Mouse (Mus musculus) stomach, postnatal 0 days (tissue): ENCODE results near the gene Gm20695. TPM values are rescaled to one million over a fixed set of nuclear protein-coding genes. Genes with fewer than 3 reads are reported as not detected.

Experiments
- ATAC-seq: fragments of 200-750 bp; cut with Nextera tagmentation; 2 replicates; pipeline ENCODE4 v1.8.0; 2017; ENCODE audit not compliant: low FRiP score, low TSS enrichment
- DNase-seq: peaks from one replicate; pipeline ENCODE4 v3.0.0-alpha.2; 2016; ENCODE audit warnings: low spot score
- H3K27ac ChIP-seq: fragments of 300-500 bp; sonication (generic); replicated peaks from 2 replicates; pipeline ENCODE4 v1.5.1; 2014; ENCODE audit warnings: mild to moderate bottlenecking, control low read depth
- H3K27me3 ChIP-seq: fragments of 300-500 bp; sonication (generic); 2 replicates; pipeline ENCODE4 v1.6.1; 2014; ENCODE audit warnings: low read length; ENCODE audit not compliant: control insufficient read depth, insufficient read depth
- H3K36me3 ChIP-seq: fragments of 300-500 bp; sonication (generic); 2 replicates; pipeline ENCODE4 v1.6.1; 2014; ENCODE audit warnings: low read length, mixed read lengths; ENCODE audit not compliant: control insufficient read depth, insufficient read depth
- H3K4me1 ChIP-seq: fragments of 300-500 bp; sonication (generic); replicated peaks from 2 replicates; pipeline ENCODE4 v1.6.1; 2014; ENCODE audit warnings: antibody characterized with exemption; ENCODE audit not compliant: control insufficient read depth, insufficient read depth
- H3K4me2 ChIP-seq: fragments of 300-500 bp; sonication (generic); replicated peaks from 2 replicates; pipeline ENCODE4 v1.6.1; 2014; ENCODE audit warnings: low read depth, mild to moderate bottlenecking, control low read depth, moderate library complexity
- H3K4me3 ChIP-seq: fragments of 300-500 bp; sonication (generic); 2 replicates; pipeline ENCODE4 v1.5.1; 2014; ENCODE audit warnings: low read depth, low read length, control low read depth
- H3K9ac ChIP-seq: fragments of 300-500 bp; sonication (generic); 2 replicates; pipeline ENCODE4 v1.6.1; 2014; ENCODE audit warnings: mild to moderate bottlenecking, low read length, control low read depth, mixed read lengths
- H3K9me3 ChIP-seq: fragments of 300-500 bp; sonication (generic); 2 replicates; pipeline ENCODE4 v1.6.1; 2016; ENCODE audit warnings: low read length; ENCODE audit not compliant: control insufficient read depth
- CTCF ChIP-seq: IDR thresholded peaks from 2 replicates; pipeline ENCODE4 v1.5.1; 2016; ENCODE audit warnings: antibody characterized with exemption, low read depth, mild to moderate bottlenecking, moderate library complexity
- EP300 ChIP-seq: optimal IDR thresholded peaks from 2 replicates; pipeline ENCODE3; 2016; ENCODE audit warnings: antibody characterized with exemption
- WGBS: fragments of 180-500 bp; shearing (Covaris S2); extraction: QIAGEN DNeasy Blood & Tissue Kit; methylation state at CpG from one replicate; pipeline ENCODE4 v1.1.7; 2014; 5-methylcytosine and 5-hydroxymethylcytosine counted together
- microRNA-seq: library from miRNA; unstranded; fragments of <30 nt; microRNA quantifications from one replicate; pipeline ENCODE4, GENCODE M21; 2016
- polyA plus RNA-seq: library from polyadenylated mRNA; unstranded; fragments of >200 nt; fragmentation: Nextera tagmentation; extraction: Ambion mirVana; gene quantifications from 2 replicates; pipeline ENCODE4 v1.2.1, GENCODE M21; 2015

Gene Gm20695
- polyA plus RNA-seq, 1 experiment from 2014 or later = 1.9 TPM

DNA sequence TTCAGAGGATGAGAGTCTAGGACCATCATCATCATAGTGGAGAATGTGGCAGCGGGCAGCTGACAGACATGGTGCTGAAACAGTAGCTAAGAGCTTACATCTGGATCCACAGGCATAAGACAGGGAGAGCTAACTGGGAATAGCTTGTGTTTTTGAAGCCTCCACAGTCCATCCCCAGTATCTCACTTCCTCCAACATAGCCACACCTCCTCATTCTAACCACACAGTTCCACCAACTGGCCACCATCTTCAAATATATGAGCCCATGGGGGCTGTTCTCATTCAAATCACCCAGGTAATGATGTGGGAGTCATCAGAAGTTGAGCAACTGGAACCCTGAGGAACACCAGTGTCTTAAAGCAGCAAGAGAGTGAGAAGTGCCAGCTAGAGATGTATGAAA, 66.7 kb downstream of the Gm20695 start:
- Histone ChIP-seq H3K4me3 (no peak overlapping the region), H3K4me1 (no peaks in the 10 kb centered on the region), H3K9ac (no peak overlapping the region), H3K27ac (no peak overlapping the region), H3K27me3 (no peaks in the 10 kb centered on the region), H3K4me2 (no peak overlapping the region), H3K9me3 (no peaks in the 10 kb centered on the region), H3K36me3 (no peaks in the 10 kb centered on the region)
- no peak for ATAC-seq
- WGBS = 87% methylated on average over 1 of the region's 1 CpGs
- TF ChIP-seq EP300 = no peak
- TF ChIP-seq CTCF = no peak
- no peak for DNase-seq

DNA sequence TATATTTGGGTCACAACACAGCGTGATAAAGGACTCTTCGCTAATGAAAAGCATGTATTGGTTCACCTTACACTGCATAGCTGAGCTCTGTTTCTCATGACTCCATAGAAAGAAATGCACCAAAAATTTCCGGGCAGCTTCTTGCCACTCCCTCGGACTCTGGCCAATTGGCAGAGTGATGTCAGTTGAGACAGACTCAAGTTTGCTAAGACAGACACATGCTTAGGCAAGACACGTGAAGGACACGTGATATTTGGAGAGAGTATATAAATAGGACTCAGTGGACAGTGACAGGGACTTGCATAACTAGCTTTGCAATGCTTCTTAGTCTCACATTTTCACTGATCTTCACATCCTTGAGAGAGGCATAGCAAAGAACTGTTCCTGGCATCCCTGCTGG, 71.9 kb downstream of the Gm20695 start:
- Histone ChIP-seq H3K27ac (no peak overlapping the region), H3K9me3 (no peaks in the 10 kb centered on the region), H3K9ac (no peak overlapping the region), H3K4me2 (no peak overlapping the region), H3K27me3 (no peaks in the 10 kb centered on the region), H3K36me3 (no peaks in the 10 kb centered on the region), H3K4me3 (no peak overlapping the region), H3K4me1 (no peaks in the 10 kb centered on the region)
- DNase-seq (no peak), ATAC-seq (no peak)
- 74% methylated on average over 6 of the region's 6 CpGs for WGBS
- TF ChIP-seq CTCF (no peak), EP300 (no peak)

DNA sequence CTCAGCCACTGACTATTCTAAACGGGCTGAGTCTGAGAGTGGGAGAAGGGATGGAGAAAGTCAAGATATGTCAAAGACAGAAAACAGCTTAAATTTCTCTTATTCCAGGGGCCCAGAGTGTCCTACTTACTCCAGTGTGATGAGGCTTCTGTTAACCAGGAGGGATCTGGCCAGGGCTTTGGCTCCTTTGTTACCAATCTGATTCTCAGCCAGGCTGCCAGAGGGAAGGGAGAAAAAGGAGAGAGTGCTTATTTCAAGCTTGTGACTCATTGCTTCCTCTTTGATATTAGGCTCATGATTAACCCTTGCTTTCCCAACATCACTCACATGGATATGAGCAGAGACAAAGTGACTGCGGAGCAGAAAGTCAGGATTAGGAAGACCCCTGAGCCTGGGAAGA, 74.8 kb downstream of the Gm20695 start:
- no peak overlapping the region for H3K4me2 ChIP-seq
- ATAC-seq (no peak), DNase-seq (no peak)
- H3K36me3 ChIP-seq = no peaks in the 10 kb centered on the region
- no peak overlapping the region for H3K27ac ChIP-seq
- no peaks in the 10 kb centered on the region for H3K4me1 ChIP-seq
- H3K9ac ChIP-seq = no peak overlapping the region
- 56% methylated on average over 2 of the region's 2 CpGs for WGBS
- H3K27me3 ChIP-seq = no peaks in the 10 kb centered on the region
- H3K9me3 ChIP-seq = no peaks in the 10 kb centered on the region
- no peak overlapping the region for H3K4me3 ChIP-seq
- TF ChIP-seq EP300 (no peak), CTCF (no peak)

DNA sequence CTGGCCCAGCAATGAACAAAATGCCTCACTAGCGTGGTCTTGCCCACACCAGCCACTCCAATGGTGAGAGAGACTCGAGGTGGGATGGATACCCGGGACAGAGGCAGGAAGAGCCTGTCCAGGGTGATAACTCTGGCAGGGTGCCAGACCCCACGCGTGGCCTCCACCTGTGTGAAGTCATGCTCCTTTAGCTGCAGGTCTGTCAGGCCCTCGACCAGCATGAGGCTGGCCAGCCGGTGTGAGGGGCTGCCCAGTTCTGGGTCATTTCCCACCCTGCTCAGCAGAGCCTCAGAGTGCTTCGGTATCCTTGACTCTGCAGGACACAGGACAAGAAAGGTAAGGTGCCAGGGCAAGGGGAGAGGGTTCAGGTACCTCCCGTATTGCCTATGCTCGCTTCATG, 80.5 kb downstream of the Gm20695 start:
- no peak overlapping the region for H3K27ac ChIP-seq
- ATAC-seq = no peak
- H3K9me3 ChIP-seq = no peaks in the 10 kb centered on the region
- no peaks in the 10 kb centered on the region for H3K36me3 ChIP-seq
- 64% methylated on average over 10 of the region's 10 CpGs for WGBS
- no peak overlapping the region for H3K9ac ChIP-seq
- H3K27me3 ChIP-seq = no peaks in the 10 kb centered on the region
- no peak overlapping the region for H3K4me3 ChIP-seq
- H3K4me1 ChIP-seq = no peaks in the 10 kb centered on the region
- TF ChIP-seq CTCF (no peak), EP300 (no peak)
- H3K4me2 ChIP-seq = no peak overlapping the region
- DNase-seq = no peak

DNA sequence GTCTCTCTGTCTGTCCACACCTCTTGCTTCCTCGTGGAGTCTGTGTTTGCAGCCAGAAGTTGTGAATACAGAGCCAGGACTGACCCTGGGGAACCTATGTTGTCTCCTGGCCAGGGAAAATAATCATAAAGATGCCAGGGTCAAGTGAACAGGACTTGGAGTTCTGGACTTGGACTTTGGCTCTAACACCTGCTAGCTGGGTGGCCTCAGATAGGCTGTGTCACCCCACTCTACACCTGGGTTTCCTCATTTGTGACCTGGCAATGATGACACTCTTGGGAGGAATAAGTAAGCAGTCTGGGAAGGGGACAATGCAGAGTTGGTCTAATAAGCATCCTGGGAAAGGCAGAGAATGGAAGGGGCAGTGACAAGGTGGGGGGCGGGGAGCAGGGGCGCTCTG, 81.1 kb downstream of the Gm20695 start:
- Histone ChIP-seq H3K36me3 (no peaks in the 10 kb centered on the region), H3K4me1 (no peaks in the 10 kb centered on the region), H3K4me2 (no peak overlapping the region), H3K9ac (no peak overlapping the region), H3K27ac (no peak overlapping the region), H3K4me3 (no peak overlapping the region), H3K27me3 (no peaks in the 10 kb centered on the region), H3K9me3 (no peaks in the 10 kb centered on the region)
- no peak for TF ChIP-seq EP300
- no peak for TF ChIP-seq CTCF
- 71% methylated on average over 3 of the region's 3 CpGs for WGBS
- ATAC-seq (no peak), DNase-seq (no peak)

Small RNA genes within 50 kb of the gene (microRNA-seq; reads per million reads assigned to microRNA genes)
- gene Gm23493 = not detected

Other genes with a start within 250 kb of the Gm20695 start
- not detected in 2 replicates for gene Mefv, start 166.6 kb upstream of the Gm20695 start, polyA plus RNA-seq
- gene Zfp263, start 140.6 kb upstream of the Gm20695 start, polyA plus RNA-seq = 19.1 and 22.7 TPM in 2 replicates
- gene Olfr15, start 53.8 kb upstream of the Gm20695 start, polyA plus RNA-seq = not detected in 2 replicates
- 0.44 and 0.62 TPM in 2 replicates for gene Zfp174, start 37.4 kb upstream of the Gm20695 start, polyA plus RNA-seq
- 26.7 and 30.8 TPM in 2 replicates for gene Naa60, start 12.3 kb upstream of the Gm20695 start, polyA plus RNA-seq
- 2.2 and 3.5 TPM in 2 replicates for gene Zfp597, start 87 bp upstream of the Gm20695 start, polyA plus RNA-seq
- 8.3 and 8.5 TPM in 2 replicates for gene 1700037C18Rik, start 24.0 kb downstream of the Gm20695 start, polyA plus RNA-seq
- 13.6 and 13.8 TPM in 2 replicates for gene Cluap1, start 24.2 kb downstream of the Gm20695 start, polyA plus RNA-seq
- 0.15 and 0.27 TPM in 2 replicates for gene Nlrc3, start 92.0 kb downstream of the Gm20695 start, polyA plus RNA-seq
- gene Slx4, start 119.1 kb downstream of the Gm20695 start, polyA plus RNA-seq = 3.3 TPM in 2 replicates
- 0.65 and 0.78 TPM in 2 replicates for gene Dnase1, start 152.3 kb downstream of the Gm20695 start, polyA plus RNA-seq
- 46.7 and 50.3 TPM in 2 replicates for gene Trap1, start 193.2 kb downstream of the Gm20695 start, polyA plus RNA-seq